Mouse (Mus musculus) liver, embryonic 14.5 days (tissue): Measurements from ENCODE around the gene Pum1.

Experiments
- CTCF ChIP-seq: IDR thresholded peaks from 2 replicates; pipeline ENCODE4 v1.5.1; 2016; ENCODE audit warnings: antibody characterized with exemption, low read depth, control low read depth
- EP300 ChIP-seq: IDR thresholded peaks from 2 replicates; pipeline ENCODE4 v1.6.1; 2016; ENCODE audit warnings: antibody characterized with exemption, low read depth

- no peak for TF ChIP-seq EP300
- no peak for TF ChIP-seq CTCF
Measured at GRCm38 (mm10) chr4:130828851-130829673, 165.9 kb downstream of the Pum1 start.
